16 mouse cellular contexts compared by ENCODE assay signal in genomic region chr6:37028841-37029240, GRCm38 (mm10).
"Had no signal": no experiment of that assay in that cellular context is flagged by ENCODE, and none has a peak within 500 bp of the region (broad histone marks: within the 10 kb centered on the region; RNA-seq: fewer than 3 reads in every experiment).

No protein-coding gene starts in this region.

- H3K27me3 ChIP-seq: lung, embryonic 15.5 days; megakaryocyte, embryonic 14.5 days; midbrain, embryonic 13.5 days; midbrain, embryonic 15.5 days; neural tube, embryonic 12.5 days; stomach, embryonic 15.5 days had no signal

- H3K4me1 ChIP-seq: midbrain, embryonic 13.5 days; midbrain, embryonic 15.5 days; neural tube, embryonic 12.5 days had no signal

- DNase-seq: lung, postnatal 14 days; lung, postnatal 36 days; right cerebral cortex, postnatal 14 days; thymus, adult 2 months; thymus, postnatal 25 days; thymus, postnatal 4 days had no signal

- H3K4me3 ChIP-seq: lung, embryonic 15.5 days; megakaryocyte, embryonic 14.5 days; midbrain, embryonic 13.5 days; midbrain, embryonic 15.5 days; neural tube, embryonic 12.5 days; stomach, embryonic 15.5 days had no signal

- H3K36me3 ChIP-seq: lung, embryonic 15.5 days; neural tube, embryonic 12.5 days; stomach, embryonic 15.5 days had no signal

- ATAC-seq: lung, postnatal 0 days; midbrain, embryonic 13.5 days; midbrain, embryonic 15.5 days had no signal

- H3K4me2 ChIP-seq: lung, embryonic 15.5 days; midbrain, embryonic 11.5 days; midbrain, embryonic 13.5 days; midbrain, embryonic 15.5 days; neural tube, embryonic 12.5 days; stomach, embryonic 15.5 days had no signal

- H3K9me3 ChIP-seq: lung, embryonic 15.5 days; megakaryocyte, embryonic 14.5 days; midbrain, embryonic 13.5 days; midbrain, embryonic 15.5 days; neural tube, embryonic 12.5 days; stomach, embryonic 15.5 days had no signal

- H3K9ac ChIP-seq: lung, embryonic 15.5 days; midbrain, embryonic 13.5 days; midbrain, embryonic 15.5 days; neural tube, embryonic 12.5 days; stomach, embryonic 15.5 days had no signal

- H3K27ac ChIP-seq: lung, embryonic 15.5 days; macrophage; midbrain, embryonic 13.5 days; midbrain, embryonic 15.5 days; neural tube, embryonic 12.5 days; stomach, postnatal 0 days had no signal
